Mouse (Mus musculus) neural tube, embryonic 15.5 days (tissue): ENCODE results near the gene Slc41a3. TPM values are rescaled to one million over a fixed set of nuclear protein-coding genes. Genes with fewer than 3 reads are reported as not detected.

ENCODE experiments used
- ATAC-seq: fragments of 200-750 bp; cut with Nextera tagmentation; 2 replicates; pipeline ENCODE4 v1.8.0; 2017; ENCODE audit warnings: mild to moderate bottlenecking, moderate TSS enrichment, moderate library complexity; ENCODE audit not compliant: low FRiP score
- H3K27ac ChIP-seq: fragments of 300-500 bp; sonication (generic); replicated peaks from 2 replicates; pipeline ENCODE4 v1.5.1; 2015; ENCODE audit warnings: mild to moderate bottlenecking, inconsistent platforms
- H3K27me3 ChIP-seq: fragments of 300-500 bp; sonication (generic); replicated peaks from 2 replicates; pipeline ENCODE4 v1.6.1; 2015; ENCODE audit warnings: inconsistent platforms
- H3K36me3 ChIP-seq: fragments of 300-500 bp; sonication (generic); 2 replicates; pipeline ENCODE4 v1.6.1; 2015; ENCODE audit warnings: inconsistent platforms
- H3K4me1 ChIP-seq: fragments of 300-500 bp; sonication (generic); 2 replicates; pipeline ENCODE4 v1.6.1; 2015; ENCODE audit warnings: inconsistent platforms
- H3K4me2 ChIP-seq: fragments of 300-500 bp; sonication (generic); 2 replicates; pipeline ENCODE4 v1.6.1; 2015; ENCODE audit warnings: inconsistent platforms, mild to moderate bottlenecking, moderate library complexity
- H3K4me3 ChIP-seq: fragments of 300-500 bp; sonication (generic); replicated peaks from 2 replicates; pipeline ENCODE4 v1.5.1; 2015; ENCODE audit warnings: mild to moderate bottlenecking, inconsistent platforms
- H3K9ac ChIP-seq: fragments of 300-500 bp; sonication (generic); replicated peaks from 2 replicates; pipeline ENCODE4 v1.6.1; 2015; ENCODE audit warnings: mild to moderate bottlenecking, inconsistent platforms
- H3K9me3 ChIP-seq: fragments of 300-500 bp; sonication (generic); replicated peaks from 2 replicates; pipeline ENCODE4 v1.6.1; 2016; ENCODE audit warnings: inconsistent platforms
- WGBS: fragments of 180-500 bp; shearing (Covaris S2); methylation state at CpG from one replicate; pipeline ENCODE4 v1.1.7; 2015; ENCODE audit warnings: mixed read lengths; 5-methylcytosine and 5-hydroxymethylcytosine counted together
- polyA plus RNA-seq: library from polyadenylated mRNA; unstranded; fragments of >200 nt; fragmentation: Nextera tagmentation; extraction: Ambion mirVana; gene quantifications from 2 replicates; pipeline ENCODE4 v1.2.1, GENCODE M21; 2015

Gene Slc41a3
- polyA plus RNA-seq, 1 experiment from 2014 or later, result 8.2 TPM

DNA sequence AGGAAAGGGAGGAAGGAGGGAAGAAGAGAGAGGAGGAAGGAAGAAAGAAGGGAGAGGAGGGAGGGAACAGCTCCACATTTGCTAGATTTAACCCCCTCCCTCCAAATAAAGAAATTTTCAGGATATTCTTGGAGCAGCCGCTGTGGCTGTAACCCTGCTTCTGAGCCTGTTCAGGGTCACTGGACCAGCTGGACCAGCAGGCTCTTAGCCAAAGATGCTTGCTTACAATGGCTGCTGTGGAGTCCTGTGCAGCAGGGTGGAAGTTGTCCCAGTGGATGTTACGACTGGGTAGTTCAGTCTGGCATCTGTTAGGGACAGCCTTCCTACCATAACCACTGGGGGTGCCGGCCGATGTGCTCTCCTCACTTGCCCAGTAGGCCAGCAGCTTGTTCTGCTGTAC, 35.8 kb upstream of the Slc41a3 start:
- WGBS, result 88% methylated on average over 4 of the region's 4 CpGs
- ATAC-seq, result no peak
- H3K4me1 ChIP-seq, result peaks cover 8% of the 10 kb centered on the region

DNA sequence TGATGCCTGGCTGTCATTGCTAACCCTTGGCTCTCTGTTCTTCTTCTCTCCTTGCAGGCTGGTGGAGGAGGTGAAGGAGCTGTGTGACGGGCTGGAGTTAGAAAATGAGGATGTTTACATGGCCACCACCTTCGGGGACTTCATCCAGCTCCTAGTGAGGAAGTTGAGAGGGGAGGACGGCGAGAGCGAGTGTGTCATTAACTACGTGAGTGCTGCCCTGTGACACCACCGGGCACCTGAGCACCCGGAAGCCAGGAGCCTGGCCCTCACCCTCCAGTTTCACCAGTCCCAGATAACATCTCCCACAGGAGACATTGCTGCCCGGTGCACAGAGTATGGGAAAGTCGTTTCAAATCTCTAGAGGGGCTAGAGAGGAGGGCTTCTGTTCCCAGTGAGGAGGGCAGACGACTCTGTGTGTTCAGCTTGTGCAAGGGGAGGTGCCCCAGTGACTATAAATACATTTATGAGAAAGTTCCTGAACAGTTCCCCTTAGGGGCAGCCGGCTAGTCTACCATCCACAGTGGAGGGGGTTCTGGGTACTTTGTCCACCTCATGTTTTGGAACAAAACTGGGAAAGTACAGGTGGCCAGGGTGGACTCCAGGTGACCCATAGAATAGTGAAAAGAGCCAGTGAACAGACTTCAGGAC, 34.7 kb upstream of the Slc41a3 start:
- Histone ChIP-seq H3K27me3 (no peaks in the 10 kb centered on the region), H3K9ac (no peak overlapping the region), H3K4me2 (no peak overlapping the region), H3K4me3 (no peak overlapping the region), H3K36me3 (no peaks in the 10 kb centered on the region), H3K9me3 (no peaks in the 10 kb centered on the region), H3K27ac (no peak overlapping the region), H3K4me1 (peaks cover 8% of the 10 kb centered on the region)
- no peak for ATAC-seq
- WGBS, result 65% methylated on average over 12 of the region's 12 CpGs

More for the DNA sequence above, 35.8 kb upstream of the Slc41a3 start:
- Histone ChIP-seq H3K9me3 (no peaks in the 10 kb centered on the region), H3K4me3 (no peak overlapping the region), H3K4me2 (no peak overlapping the region), H3K36me3 (no peaks in the 10 kb centered on the region), H3K9ac (no peak overlapping the region), H3K27me3 (no peaks in the 10 kb centered on the region), H3K27ac (no peak overlapping the region)

DNA sequence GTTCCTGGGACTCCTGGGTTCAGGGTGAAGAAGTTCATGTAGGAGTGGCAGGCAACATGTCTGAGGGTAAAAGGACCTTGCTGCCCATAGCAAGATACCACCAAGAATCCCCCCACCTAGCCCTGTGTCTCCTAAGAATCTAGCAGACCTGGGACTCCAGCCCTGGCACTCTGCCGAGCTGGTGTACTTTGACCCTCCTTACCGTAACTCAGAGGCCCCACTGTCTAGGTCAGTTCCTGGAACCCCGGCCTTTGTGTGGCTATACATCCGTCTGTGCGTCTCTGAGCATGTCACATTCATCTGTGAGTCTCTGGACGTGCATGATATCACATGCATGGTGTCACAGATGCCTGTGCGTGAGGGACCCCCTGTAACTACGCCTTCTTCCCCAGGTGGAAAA, 34.1 kb upstream of the Slc41a3 start:
- H3K27me3 ChIP-seq, result no peaks in the 10 kb centered on the region
- no peak overlapping the region for H3K9ac ChIP-seq
- no peaks in the 10 kb centered on the region for H3K36me3 ChIP-seq
- no peak overlapping the region for H3K4me2 ChIP-seq
- no peak for ATAC-seq
- no peak overlapping the region for H3K4me3 ChIP-seq
- H3K9me3 ChIP-seq, result no peaks in the 10 kb centered on the region
- H3K27ac ChIP-seq, result no peak overlapping the region
- peaks cover 8% of the 10 kb centered on the region for H3K4me1 ChIP-seq
- 80% methylated on average over 8 of the region's 8 CpGs for WGBS

DNA sequence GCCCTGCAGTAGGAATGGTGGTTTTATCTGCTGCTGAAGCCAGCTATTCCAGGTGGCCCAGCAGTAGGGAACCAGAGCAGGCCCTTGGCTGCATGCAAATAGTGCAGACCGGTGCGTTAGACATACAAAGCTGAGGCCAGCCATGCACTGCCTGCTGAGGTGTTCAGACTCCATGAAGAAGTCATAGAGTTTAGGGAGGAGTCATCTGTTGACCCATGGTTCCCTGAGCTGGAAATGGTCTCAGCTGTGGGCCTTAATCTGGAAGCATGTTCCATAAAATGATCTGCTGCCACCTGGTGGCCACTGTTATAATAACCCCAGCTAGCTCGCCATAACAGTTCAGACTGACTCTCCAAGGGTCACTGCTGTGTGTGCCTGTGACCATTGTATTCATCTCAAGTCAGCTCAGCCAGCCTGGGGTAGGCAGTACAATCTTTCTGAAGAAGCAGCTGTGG, 29.2 kb upstream of the Slc41a3 start:
- Histone ChIP-seq H3K4me3 (no peak overlapping the region), H3K9ac (no peak overlapping the region), H3K27ac (peak overlapping the region; percentile 47), H3K4me1 (peaks cover 7% of the 10 kb centered on the region), H3K27me3 (no peaks in the 10 kb centered on the region), H3K4me2 (no peak overlapping the region), H3K9me3 (no peaks in the 10 kb centered on the region), H3K36me3 (no peaks in the 10 kb centered on the region)
- WGBS, result 33% methylated on average over 3 of the region's 3 CpGs
- ATAC-seq, result peak; percentile 45; the same call in 1 of the 2 replicates

DNA sequence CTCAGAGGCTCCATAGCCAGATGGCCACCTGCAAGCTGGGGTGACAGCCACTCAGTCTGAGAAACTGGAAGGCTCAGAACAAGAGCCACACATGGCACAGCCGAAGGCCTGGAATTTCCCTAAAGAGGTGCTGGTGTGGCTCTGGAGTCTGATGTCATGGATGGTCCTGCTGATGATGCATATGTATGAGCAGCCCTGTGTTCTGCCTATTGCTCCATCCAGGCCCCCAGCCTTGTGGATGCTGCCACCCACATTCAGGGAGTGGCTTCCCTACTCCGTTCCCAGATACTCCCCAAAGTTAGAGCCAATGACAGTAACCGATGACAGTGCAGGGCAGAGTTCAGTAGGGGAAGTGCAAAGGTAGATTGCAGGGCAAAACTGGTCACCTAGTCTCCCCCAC, 26.4 kb upstream of the Slc41a3 start:
- no peak overlapping the region for H3K9ac ChIP-seq
- no peaks in the 10 kb centered on the region for H3K9me3 ChIP-seq
- H3K4me2 ChIP-seq, result no peak overlapping the region
- H3K27me3 ChIP-seq, result no peaks in the 10 kb centered on the region
- no peak overlapping the region for H3K4me3 ChIP-seq
- no peak overlapping the region for H3K27ac ChIP-seq
- no peaks in the 10 kb centered on the region for H3K36me3 ChIP-seq
- no peak for ATAC-seq
- WGBS, result 50% methylated on average over 3 of the region's 3 CpGs
- H3K4me1 ChIP-seq, result peaks cover 7% of the 10 kb centered on the region

DNA sequence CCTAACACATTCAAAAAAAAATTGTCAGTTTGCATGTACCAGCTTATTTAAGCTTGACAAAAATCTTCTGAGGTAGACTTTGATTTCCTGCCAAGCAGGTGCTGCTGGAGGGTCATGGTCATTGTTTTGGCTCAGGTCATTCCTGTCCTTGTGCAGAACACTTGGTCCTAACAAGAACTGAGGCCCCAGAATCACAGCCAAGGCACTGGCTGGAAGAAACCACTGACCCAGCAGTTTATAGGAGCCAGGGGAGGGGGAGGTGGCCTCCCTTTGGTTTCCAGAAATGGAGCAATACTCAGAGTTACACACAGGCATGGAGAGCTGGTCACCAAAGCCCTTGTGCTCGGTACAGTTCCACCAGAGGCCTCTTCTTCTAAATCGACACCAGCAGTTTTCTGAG, 22.2 kb upstream of the Slc41a3 start:
- no peak for ATAC-seq
- no peaks in the 10 kb centered on the region for H3K36me3 ChIP-seq
- H3K4me2 ChIP-seq, result no peak overlapping the region
- H3K27me3 ChIP-seq, result no peaks in the 10 kb centered on the region
- H3K9ac ChIP-seq, result no peak overlapping the region
- no peaks in the 10 kb centered on the region for H3K9me3 ChIP-seq
- WGBS, result 84% methylated on average over 2 of the region's 2 CpGs
- no peak overlapping the region for H3K27ac ChIP-seq
- H3K4me1 ChIP-seq, result no peaks in the 10 kb centered on the region
- H3K4me3 ChIP-seq, result no peak overlapping the region

DNA sequence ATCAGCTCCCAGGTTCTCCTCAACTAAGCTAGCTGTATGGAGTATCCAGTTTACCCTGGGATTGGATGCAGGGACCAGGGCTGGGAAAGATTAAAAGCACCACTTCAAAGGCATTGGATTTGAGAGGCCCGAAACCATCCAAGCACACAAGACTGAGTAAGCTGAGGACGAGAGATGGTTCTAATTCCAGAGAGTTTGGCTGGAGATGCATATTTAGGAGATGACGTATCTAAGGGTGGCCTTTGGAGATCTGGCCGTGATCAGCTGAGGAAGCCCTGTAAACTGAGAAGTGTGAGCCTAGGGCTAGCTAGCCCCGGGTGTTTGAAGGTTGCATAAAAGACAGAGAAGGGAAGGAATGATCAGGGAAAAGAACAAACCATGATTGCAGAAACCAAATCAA, 16.4 kb upstream of the Slc41a3 start:
- Histone ChIP-seq H3K27ac (no peak overlapping the region), H3K4me2 (no peak overlapping the region), H3K4me1 (no peaks in the 10 kb centered on the region), H3K27me3 (no peaks in the 10 kb centered on the region), H3K36me3 (no peaks in the 10 kb centered on the region), H3K4me3 (no peak overlapping the region), H3K9me3 (no peaks in the 10 kb centered on the region), H3K9ac (no peak overlapping the region)
- WGBS, result 83% methylated on average over 5 of the region's 5 CpGs
- no peak for ATAC-seq

DNA sequence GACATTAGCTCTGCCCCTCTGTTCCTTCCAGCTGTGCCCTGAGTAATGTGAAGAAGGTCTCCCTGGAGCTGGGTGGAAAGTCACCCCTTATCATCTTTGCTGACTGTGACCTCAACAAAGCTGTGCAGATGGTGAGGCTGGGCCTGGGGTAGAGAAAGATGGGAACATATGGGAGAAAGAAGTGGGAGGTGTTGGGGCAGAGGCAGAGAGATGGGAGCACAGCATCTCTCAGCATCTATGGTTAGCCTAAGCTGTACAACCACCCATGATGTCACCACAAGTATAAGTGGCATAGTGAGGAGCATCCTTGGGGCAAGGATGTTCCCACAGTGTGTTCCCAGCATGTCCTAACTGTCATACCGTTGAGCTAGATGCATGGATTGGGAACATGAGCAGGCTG, 13.8 kb upstream of the Slc41a3 start:
- Histone ChIP-seq H3K36me3 (no peaks in the 10 kb centered on the region), H3K27me3 (no peaks in the 10 kb centered on the region), H3K9me3 (no peaks in the 10 kb centered on the region), H3K27ac (no peak overlapping the region), H3K4me1 (no peaks in the 10 kb centered on the region), H3K4me2 (no peak overlapping the region), H3K9ac (no peak overlapping the region), H3K4me3 (no peak overlapping the region)
- ATAC-seq, result no peak
- 94% methylated on average over 1 of the region's 1 CpGs for WGBS

DNA sequence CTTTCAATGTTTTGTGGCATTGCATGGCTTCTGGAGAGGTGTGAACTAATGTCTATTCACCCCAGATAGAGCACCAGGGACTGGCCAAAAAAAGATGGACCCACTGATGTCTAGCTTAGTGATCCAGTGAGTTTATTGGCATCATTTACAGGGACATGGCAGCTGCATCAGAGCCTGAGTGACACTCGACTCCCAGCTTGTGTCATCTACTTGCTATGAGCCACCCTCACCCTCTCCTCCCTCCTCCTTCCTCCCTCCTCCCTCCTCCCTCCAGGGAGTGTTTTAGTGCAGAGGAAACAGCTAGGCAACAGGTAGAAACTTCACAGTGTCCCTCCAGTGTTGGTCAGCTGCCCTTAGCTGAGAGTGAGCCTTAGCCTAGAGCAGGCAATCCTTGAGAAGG, 9.6 kb upstream of the Slc41a3 start:
- 81% methylated on average over 1 of the region's 1 CpGs for WGBS
- Histone ChIP-seq H3K36me3 (no peaks in the 10 kb centered on the region), H3K4me3 (no peak overlapping the region), H3K4me2 (no peak overlapping the region), H3K9ac (no peak overlapping the region), H3K27ac (no peak overlapping the region), H3K4me1 (no peaks in the 10 kb centered on the region), H3K9me3 (no peaks in the 10 kb centered on the region), H3K27me3 (no peaks in the 10 kb centered on the region)
- ATAC-seq, result no peak

DNA sequence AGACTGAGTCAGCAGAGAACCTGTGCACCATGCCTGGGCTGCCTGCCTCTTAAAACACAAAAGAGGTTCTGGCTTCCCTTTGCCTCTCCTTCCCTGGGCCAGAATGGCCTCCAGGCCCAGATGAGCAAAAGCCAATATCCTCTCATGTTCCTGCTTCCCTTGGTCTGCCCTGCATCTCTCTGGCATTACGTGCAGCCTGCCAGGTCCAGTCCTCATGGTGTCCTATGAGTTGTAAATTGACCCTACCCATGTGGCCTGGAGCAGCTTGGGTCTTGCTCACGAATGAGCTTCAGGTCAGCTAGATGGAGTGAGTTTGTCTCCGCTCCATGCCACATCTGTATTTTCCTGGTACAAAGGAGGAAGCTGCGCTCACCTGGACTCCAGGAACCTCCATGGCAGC, 7.5 kb upstream of the Slc41a3 start:
- WGBS, result 92% methylated on average over 4 of the region's 4 CpGs
- no peak overlapping the region for H3K4me2 ChIP-seq
- no peaks in the 10 kb centered on the region for H3K4me1 ChIP-seq
- H3K36me3 ChIP-seq, result no peaks in the 10 kb centered on the region
- no peaks in the 10 kb centered on the region for H3K9me3 ChIP-seq
- H3K4me3 ChIP-seq, result no peak overlapping the region
- no peak overlapping the region for H3K9ac ChIP-seq
- H3K27me3 ChIP-seq, result no peaks in the 10 kb centered on the region
- ATAC-seq, result no peak
- H3K27ac ChIP-seq, result no peak overlapping the region

DNA sequence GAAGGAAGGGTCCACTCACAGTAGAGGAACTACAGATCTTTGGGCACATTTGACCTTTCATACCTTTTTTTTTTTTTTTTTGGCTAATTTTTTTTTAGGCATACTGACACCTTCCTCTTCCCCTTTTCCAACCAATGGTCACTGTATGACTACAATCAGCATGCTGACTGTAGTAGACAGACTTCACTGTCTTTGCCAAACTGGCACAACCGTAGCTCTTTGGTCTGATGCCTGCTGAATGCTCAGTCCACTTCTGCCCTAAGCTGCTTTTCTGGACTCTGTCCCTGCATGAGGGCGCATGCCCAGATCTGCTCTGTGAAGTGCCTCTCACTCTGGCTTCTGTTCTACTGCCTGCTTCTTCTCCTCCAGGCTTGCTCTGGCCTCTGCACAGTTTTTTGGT, 6.9 kb upstream of the Slc41a3 start:
- H3K4me3 ChIP-seq, result no peak overlapping the region
- H3K4me1 ChIP-seq, result no peaks in the 10 kb centered on the region
- H3K27ac ChIP-seq, result no peak overlapping the region
- no peaks in the 10 kb centered on the region for H3K9me3 ChIP-seq
- ATAC-seq, result no peak
- H3K36me3 ChIP-seq, result no peaks in the 10 kb centered on the region
- 76% methylated on average over 2 of the region's 2 CpGs for WGBS
- no peaks in the 10 kb centered on the region for H3K27me3 ChIP-seq
- no peak overlapping the region for H3K9ac ChIP-seq
- no peak overlapping the region for H3K4me2 ChIP-seq

DNA sequence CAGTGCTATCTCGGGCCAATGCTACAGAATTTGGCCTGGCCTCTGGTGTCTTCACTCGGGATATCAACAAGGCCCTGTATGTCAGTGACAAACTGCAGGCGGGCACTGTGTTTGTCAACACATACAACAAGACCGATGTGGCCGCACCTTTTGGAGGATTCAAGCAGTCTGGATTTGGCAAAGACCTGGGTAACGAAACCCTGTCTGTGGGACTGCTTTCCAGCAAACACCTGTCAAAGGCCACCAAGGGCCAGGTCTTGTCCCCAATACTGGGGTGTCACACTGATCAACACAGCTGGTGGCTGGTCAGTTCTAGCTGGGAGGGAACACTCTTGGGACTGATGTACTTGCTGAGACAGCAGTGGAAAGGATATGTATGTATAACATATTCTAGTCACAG, 6.3 kb upstream of the Slc41a3 start:
- no peak for ATAC-seq
- Histone ChIP-seq H3K27me3 (no peaks in the 10 kb centered on the region), H3K4me2 (no peak overlapping the region), H3K36me3 (no peaks in the 10 kb centered on the region), H3K9me3 (no peaks in the 10 kb centered on the region), H3K4me1 (no peaks in the 10 kb centered on the region), H3K4me3 (no peak overlapping the region), H3K9ac (no peak overlapping the region), H3K27ac (no peak overlapping the region)
- 90% methylated on average over 6 of the region's 6 CpGs for whole genome bisulfite sequencing

DNA sequence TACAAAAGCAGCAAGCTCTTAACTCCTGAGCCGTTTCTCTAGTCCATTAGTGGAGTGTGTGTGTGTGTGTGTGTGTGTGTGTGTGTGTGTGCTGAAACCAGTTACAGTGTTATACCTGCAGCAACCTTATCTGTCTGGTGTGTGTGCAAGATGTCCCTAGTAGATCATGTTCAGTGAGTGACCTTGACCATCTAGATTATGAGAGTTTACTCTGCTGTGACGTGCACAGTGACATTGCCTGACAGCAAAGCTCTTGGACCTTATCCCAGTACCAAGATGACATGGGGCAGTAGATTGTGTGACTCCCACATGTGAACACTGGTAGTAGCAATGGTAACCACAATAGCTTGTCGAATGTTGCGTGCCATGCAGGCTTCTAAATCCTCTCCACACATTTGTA, 4.2 kb upstream of the Slc41a3 start:
- Histone ChIP-seq H3K4me2 (no peak overlapping the region), H3K27ac (no peak overlapping the region), H3K9ac (no peak overlapping the region), H3K4me3 (no peak overlapping the region), H3K27me3 (no peaks in the 10 kb centered on the region), H3K36me3 (no peaks in the 10 kb centered on the region), H3K9me3 (no peaks in the 10 kb centered on the region), H3K4me1 (peaks cover 10% of the 10 kb centered on the region)
- 83% methylated on average over 4 of the region's 4 CpGs for WGBS
- ATAC-seq, result no peak
